Mouse (Mus musculus): ENCODE data around the gene Phip.
A peak's percentile ranks its signal among the peaks of the same experiment; 100 is the strongest.

Phip gene

DNA sequence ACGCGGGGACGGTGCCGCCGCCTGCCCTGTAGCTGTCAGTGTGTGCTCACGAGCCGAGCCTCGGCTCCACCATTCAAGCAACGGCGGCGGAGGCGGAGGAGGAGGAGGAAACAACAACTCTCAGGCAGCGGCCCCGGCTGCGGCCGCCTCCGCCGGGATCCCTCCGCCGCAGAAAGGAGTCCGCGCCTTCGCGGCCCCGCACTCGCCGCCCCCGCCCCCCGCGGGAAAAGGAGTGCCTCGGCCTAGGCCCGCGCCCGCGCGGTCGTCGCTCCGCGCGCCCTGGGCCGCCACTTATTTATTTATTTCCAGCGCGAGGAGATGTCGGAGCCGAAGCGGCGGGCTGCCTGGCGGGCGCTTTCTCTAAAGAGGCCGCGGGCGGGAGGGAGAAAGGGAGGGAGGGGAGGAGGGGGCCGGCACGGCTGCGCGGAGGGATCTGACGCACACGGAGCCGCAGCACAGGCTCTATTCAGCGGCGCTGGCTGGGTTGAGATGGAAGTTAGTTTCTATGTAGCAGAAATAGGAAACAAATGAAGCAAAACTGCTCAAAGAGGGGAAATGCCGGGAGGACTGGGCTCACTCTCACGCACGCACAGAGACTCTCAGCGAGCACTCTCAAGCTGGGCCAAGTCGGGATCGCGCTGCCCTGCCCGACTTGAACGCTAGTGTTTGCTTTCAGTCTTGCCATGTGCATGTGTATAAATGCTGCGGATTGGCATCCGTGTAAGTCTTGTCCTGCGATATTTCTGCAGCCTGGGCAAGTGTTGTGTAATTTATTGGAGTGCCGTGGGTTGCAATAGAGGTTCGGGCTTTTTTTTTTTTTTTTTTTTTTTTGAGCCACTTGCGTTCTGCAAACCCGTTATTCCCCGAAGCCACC is at the start of gene Phip:
Gene Phip, minus strand, starts transcription at position 175 of the 874 bp plus-strand sequence.
- peak; percentile 84 to 86 for DNase-seq (ENCODE audit: low spot score in 2 of 2)

DNA sequence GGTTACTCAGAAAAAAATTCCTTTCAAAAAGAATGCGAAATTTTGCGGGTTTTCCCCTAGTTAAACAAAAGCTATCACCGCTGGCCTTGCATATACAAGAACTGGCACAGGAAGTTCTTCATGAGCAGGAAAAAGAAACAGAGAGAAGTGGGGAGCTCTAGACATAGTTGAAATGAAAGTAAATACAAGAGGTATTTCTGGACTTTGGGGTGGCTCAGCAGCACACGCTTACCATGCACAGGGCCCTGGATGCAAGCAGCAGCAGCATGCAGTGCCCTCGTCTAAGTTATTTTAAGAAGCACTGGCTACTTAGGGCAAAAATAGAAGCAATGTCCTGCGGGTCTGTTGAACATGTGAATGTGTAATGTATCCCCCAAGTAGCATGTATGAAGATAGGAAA is 48.4 kb upstream of the Phip start:
- DNase-seq (ENCODE audit: low spot score in 2 of 2): no peak

DNA sequence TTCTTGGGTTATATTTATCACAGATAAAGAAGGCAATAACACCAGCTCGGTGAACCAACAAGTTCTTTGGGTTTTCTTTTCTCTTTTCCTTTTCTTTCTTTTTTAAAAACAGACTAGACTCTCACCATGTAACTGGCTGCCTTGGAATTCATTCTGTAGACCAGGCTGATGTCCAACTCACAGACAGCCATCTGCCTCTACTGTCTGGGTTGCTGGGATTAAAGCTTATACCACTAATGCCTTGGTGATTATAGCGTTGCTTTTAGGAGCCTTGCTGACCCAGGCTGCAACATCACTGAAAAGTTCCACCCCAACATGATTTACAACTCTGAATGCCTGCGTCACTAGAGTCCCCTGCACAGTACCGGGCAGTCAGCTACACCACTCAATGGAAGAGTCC is 39.2 kb upstream of the Phip start:
- no peak for DNase-seq (ENCODE audit: low spot score in 2 of 2)

DNA sequence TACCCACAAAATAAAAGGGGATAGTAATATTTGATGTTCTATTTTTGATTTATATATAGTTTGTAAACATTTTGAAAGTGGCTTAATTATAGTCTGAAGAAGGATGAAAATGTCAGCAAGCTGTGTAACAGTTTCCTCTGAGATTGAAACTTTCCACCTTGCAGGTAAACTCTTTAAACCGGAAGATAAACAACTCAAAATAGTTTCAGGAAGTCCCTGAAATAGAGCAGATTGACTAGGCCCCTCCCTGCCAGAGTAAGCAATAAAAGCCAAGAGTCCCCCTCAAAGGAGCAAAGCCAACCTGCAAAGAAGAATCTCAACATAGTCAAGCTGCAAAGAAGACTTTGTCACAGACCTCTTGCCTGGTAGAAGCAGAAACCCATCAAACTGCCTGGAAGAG is 33.0 kb upstream of the Phip start:
- DNase-seq (ENCODE audit: low spot score in 2 of 2): no peak

DNA sequence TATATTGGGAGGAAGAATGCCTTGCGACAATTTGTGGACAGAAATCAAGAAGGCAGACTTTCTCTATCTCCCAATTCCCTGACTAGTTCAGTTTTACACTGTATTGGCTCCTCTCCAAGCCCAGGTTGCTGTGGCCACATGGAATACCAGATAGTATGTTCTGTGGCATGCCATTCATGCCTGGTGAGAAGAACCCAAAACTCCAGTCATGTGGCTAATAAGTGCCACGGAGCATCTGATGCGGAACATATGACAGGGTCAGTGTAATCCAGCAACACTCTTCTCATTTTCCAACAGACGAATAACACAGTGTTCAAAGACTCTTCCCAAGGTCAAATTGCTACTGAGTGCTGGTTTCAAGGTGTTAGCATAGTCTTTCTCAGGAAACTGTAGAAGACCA is 26.0 kb upstream of the Phip start:
- no peak for DNase-seq (ENCODE audit: low spot score in 2 of 2)

DNA sequence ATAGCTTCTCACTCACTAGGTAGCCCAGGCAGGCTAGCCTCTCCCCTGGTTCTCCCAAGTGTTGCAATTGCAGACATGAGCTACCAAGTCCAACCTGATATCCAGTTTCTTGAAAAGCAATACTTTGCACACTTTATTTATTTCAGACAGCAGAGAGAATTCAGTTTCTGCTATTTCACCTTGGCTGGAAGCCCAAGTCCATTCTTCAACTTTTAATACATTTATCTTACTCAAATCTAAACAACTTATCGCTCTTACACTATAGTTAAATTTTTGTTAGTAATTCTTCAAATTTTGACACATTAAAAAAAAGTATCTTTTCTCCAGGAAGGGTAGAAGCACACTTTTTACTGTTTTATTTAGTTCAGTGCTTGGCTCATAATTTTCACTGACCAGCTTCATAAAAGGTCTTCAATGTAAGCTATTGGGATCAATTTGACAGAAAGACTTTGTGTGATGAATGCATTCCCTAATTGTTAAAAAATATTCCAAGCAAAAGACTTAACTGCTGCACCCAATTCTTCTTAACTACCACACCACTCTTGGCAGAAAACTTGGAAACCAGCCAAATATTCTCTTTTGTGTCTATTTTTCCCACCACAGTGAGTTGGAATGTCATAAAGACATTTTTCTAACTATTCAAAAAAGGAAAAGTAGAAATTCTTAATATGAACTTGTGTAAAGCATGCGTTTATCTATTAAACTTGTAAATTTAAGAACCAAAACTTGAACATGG is 22.6 kb upstream of the Phip start:
- DNase-seq (ENCODE audit: low spot score in 2 of 2): no peak

GRCm38 (mm10) chr9:82976936-82977335 is 1.6 kb upstream of the Phip start:
- DNase-seq (ENCODE audit: low spot score in 2 of 2): no peak

DNA sequence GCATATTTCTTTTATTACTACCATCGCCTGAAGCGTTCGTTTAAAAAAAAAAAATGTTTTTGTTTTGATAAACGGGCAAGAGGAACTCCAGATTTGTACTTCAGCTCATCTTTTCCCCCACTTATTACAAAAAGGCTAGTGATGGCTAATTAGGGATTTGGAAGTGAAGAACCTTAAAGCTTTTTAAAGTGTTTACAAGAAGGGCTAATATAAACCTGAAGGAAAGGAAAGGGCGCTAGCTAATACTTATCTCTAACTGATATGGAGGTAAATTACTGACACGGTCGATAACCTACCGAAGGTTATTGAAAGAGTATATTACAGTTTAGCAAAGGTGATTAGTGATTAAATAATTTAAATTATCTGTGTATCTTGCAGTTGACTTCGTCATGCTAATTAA is 903 bp upstream of the Phip start:
- DNase-seq (ENCODE audit: low spot score in 2 of 2): no peak

- no peak for DNase-seq (ENCODE audit: low spot score in 2 of 2)
Observed at GRCm38 (mm10) chr9:82974962-82975341, 364 bp downstream of the Phip start.

GRCm38 (mm10) chr9:82974187-82974861 is 992 bp downstream of the Phip start:
- peak; percentile 66 to 73 for DNase-seq (ENCODE audit: low spot score in 2 of 2)

GRCm38 (mm10) chr9:82973321-82973892 is 1.9 kb downstream of the Phip start:
- no peak for DNase-seq (ENCODE audit: low spot score in 2 of 2)

- no peak for DNase-seq (ENCODE audit: low spot score in 2 of 2)
Observed at GRCm38 (mm10) chr9:82971433-82971832, 3.9 kb downstream of the Phip start.

GRCm38 (mm10) chr9:82967076-82967621 is 8.2 kb downstream of the Phip start:
- no peak for DNase-seq (ENCODE audit: low spot score in 2 of 2)

DNA sequence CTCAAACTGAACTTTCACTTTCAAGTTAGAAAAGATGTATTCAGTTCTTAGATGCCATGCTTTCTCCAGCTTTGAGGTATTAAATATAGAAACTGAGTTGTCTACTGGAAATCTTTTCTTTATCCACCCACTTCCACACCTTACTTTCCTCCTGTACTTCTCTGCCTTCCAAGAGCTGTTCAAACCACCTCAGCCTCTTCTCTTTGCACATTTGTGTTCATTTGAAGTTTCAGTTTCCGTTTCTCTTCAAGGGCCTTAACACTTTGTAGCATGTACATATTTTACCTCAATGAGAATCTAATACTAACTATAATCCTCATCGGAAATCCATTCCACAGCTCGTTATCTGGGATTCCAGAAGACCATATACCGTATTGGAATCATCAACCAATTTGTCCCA is 11.3 kb downstream of the Phip start:
- no peak for DNase-seq (ENCODE audit: low spot score in 2 of 2)

GRCm38 (mm10) chr9:82961352-82961751 is 14.0 kb downstream of the Phip start:
- DNase-seq (ENCODE audit: low spot score in 2 of 2): no peak

DNA sequence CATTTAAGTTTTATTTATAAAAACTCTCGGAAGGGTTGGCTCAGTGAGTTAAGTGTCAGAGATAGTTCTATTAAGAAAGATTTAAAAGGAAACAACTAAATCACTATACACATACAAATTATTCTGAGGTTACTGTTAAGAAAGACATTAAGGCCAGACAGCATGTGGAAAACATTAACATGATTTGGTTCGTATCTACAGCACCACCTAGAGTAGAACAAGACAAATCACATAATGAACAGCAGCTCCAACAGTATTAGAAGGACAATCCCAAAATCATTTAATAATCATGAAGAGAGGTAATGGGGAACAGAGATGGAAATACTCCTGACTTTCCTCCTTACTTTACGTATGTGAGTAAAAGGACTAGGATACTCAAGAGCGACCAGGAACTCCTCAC is 20.0 kb downstream of the Phip start:
- DNase-seq (ENCODE audit: low spot score in 2 of 2): no peak

DNA sequence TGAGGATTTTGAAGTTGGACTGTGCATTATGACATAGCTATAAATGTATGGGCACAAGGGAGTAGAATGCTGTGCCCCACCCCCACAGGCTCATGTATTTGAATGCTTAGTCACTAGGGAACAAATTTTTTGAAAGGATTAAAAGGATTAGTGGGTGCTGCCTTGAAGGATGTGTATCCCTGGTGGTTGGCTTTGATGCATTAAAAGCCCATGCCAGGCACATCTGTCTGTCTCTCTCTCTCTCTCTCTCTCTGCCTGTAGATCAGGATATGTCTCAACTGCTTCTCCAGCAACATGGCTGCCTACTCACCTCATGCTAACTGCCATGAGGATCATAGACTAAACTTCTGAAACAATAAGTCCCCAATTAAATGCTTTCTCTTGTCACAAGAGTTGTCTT is 23.0 kb downstream of the Phip start:
- DNase-seq (ENCODE audit: low spot score in 2 of 2): no peak

- no peak for DNase-seq (ENCODE audit: low spot score in 2 of 2)
Observed at GRCm38 (mm10) chr9:82951435-82952004, 23.8 kb downstream of the Phip start.

- no peak for DNase-seq (ENCODE audit: low spot score in 2 of 2)
Observed at GRCm38 (mm10) chr9:82907246-82907645, 68.1 kb downstream of the Phip start.

GRCm38 (mm10) chr9:82888645-82889044 is 86.7 kb downstream of the Phip start:
- DNase-seq (ENCODE audit: low spot score in 2 of 2): no peak

- DNase-seq (ENCODE audit: low spot score in 2 of 2): no peak
Observed at GRCm38 (mm10) chr9:82884177-82884576, 91.1 kb downstream of the Phip start.

GRCm38 (mm10) chr9:82877078-82877477 is 98.2 kb downstream of the Phip start:
- no peak for DNase-seq (ENCODE audit: low spot score in 2 of 2)

Data from spleen, postnatal 14 days (tissue).